Mouse (Mus musculus) liver, embryonic 11.5 days (tissue): ENCODE data around the gene Yif1a. TPM values are rescaled to one million over a fixed set of nuclear protein-coding genes. Genes with fewer than 3 reads are reported as not detected.

ENCODE experiments used
- ATAC-seq: fragments of 200-750 bp; cut with Nextera tagmentation; replicated peaks from 2 replicates; pipeline ENCODE4 v1.8.0; 2017; ENCODE audit warnings: moderate number of reproducible peaks, mild to moderate bottlenecking, moderate TSS enrichment, moderate library complexity; ENCODE audit not compliant: low FRiP score
- DNase-seq: peaks from one replicate; pipeline ENCODE4 v3.0.0-alpha.2; 2017; ENCODE audit warnings: low spot score
- H3K27ac ChIP-seq: fragments of 300-500 bp; sonication (generic); 2 replicates; pipeline ENCODE4 v1.5.1; 2014; ENCODE audit warnings: mild to moderate bottlenecking, low read depth, low read length, control low read depth
- H3K27me3 ChIP-seq: fragments of 300-500 bp; sonication (generic); replicated peaks from 2 replicates; pipeline ENCODE4 v1.6.1; 2014; ENCODE audit warnings: low read length, mixed read lengths; ENCODE audit not compliant: control insufficient read depth, insufficient read depth
- H3K36me3 ChIP-seq: fragments of 300-500 bp; sonication (generic); 2 replicates; pipeline ENCODE4 v1.6.1; 2014; ENCODE audit warnings: mild to moderate bottlenecking, low read length, moderate library complexity, mixed read lengths; ENCODE audit not compliant: control insufficient read depth, insufficient read depth
- H3K4me1 ChIP-seq: fragments of 300-500 bp; sonication (generic); replicated peaks from 2 replicates; pipeline ENCODE4 v1.6.1; 2014; ENCODE audit warnings: low read length, mixed read lengths; ENCODE audit not compliant: control insufficient read depth, insufficient read depth
- H3K4me2 ChIP-seq: fragments of 300-500 bp; sonication (generic); 2 replicates; pipeline ENCODE4 v1.6.1; 2014; ENCODE audit warnings: mild to moderate bottlenecking, control low read depth, moderate library complexity
- H3K4me3 ChIP-seq: fragments of 300-500 bp; sonication (generic); 2 replicates; pipeline ENCODE4 v1.5.1; 2014; ENCODE audit warnings: low read depth, low read length, control low read depth
- H3K9ac ChIP-seq: fragments of 300-500 bp; sonication (generic); 2 replicates; pipeline ENCODE4 v1.6.1; 2014; ENCODE audit warnings: low read depth, low read length, control low read depth
- H3K9me3 ChIP-seq: fragments of 300-500 bp; sonication (generic); 2 replicates; pipeline ENCODE4 v1.6.1; 2016; ENCODE audit warnings: low read length, inconsistent platforms, mixed read lengths; ENCODE audit not compliant: control insufficient read depth
- WGBS: fragments of 180-500 bp; shearing (Covaris S2); extraction: QIAGEN DNeasy Blood & Tissue Kit; methylation state at CpG from one replicate; pipeline ENCODE4 v1.1.7; 2014; 5-methylcytosine and 5-hydroxymethylcytosine counted together
- polyA plus RNA-seq: library from polyadenylated mRNA; unstranded; fragments of >200 nt; fragmentation: Nextera tagmentation; extraction: Ambion mirVana; gene quantifications from 2 replicates; pipeline ENCODE4 v1.2.1, GENCODE M21; 2014

Gene Yif1a
- polyA plus RNA-seq, 1 experiment from 2014 or later: 77.8 TPM

- ATAC-seq: peak; percentile 86
- no peaks in the 10 kb centered on the region for H3K36me3 ChIP-seq
- H3K9me3 ChIP-seq: no peaks in the 10 kb centered on the region
- no peaks in the 10 kb centered on the region for H3K27me3 ChIP-seq
- peak overlapping the region; percentile 60 for H3K27ac ChIP-seq
- WGBS: 1% methylated on average over 82 of the region's 83 CpGs
- H3K9ac ChIP-seq: peak overlapping the region; percentile 76
- H3K4me2 ChIP-seq: peak overlapping the region; percentile 96
- peaks cover 10% of the 10 kb centered on the region for H3K4me1 ChIP-seq
- peak; percentile 89 for DNase-seq
- peak overlapping the region; percentile 87 for H3K4me3 ChIP-seq
These were observed 29.4 kb downstream of the Yif1a start for GRCm38 (mm10) chr19:5117494-5118383.

GRCm38 (mm10) chr19:5118384-5118698, 30.0 kb downstream of the Yif1a start, which contains the start of gene Klc2:
Gene Klc2, minus strand, starts transcription at chr19:5118560.
- H3K27me3 ChIP-seq: no peaks in the 10 kb centered on the region
- peak within 1 kb of the TSS; percentile 87 for H3K4me3 ChIP-seq
- peak within 1 kb of the TSS; percentile 60 for H3K27ac ChIP-seq
- peak within 1 kb of the TSS; percentile 76 for H3K9ac ChIP-seq
- no peak for DNase-seq
- H3K36me3 ChIP-seq: no peaks in the 10 kb centered on the region
- ATAC-seq: no peak; the same call in 1 of the 2 replicates
- H3K4me2 ChIP-seq: peak within 1 kb of the TSS; percentile 96
- peaks cover 10% of the 10 kb centered on the region for H3K4me1 ChIP-seq
- no peaks in the 10 kb centered on the region for H3K9me3 ChIP-seq
- 2% methylated on average over 18 of the region's 18 CpGs for WGBS

GRCm38 (mm10) chr19:5122492-5122891, 34.2 kb downstream of the Yif1a start:
- DNase-seq: no peak
- no peak overlapping the region for H3K9ac ChIP-seq
- H3K4me1 ChIP-seq: peaks cover 6% of the 10 kb centered on the region
- no peaks in the 10 kb centered on the region for H3K36me3 ChIP-seq
- no peak for ATAC-seq
- no peak overlapping the region for H3K4me3 ChIP-seq
- no peak overlapping the region for H3K27ac ChIP-seq
- H3K4me2 ChIP-seq: no peak overlapping the region
- H3K9me3 ChIP-seq: no peaks in the 10 kb centered on the region
- 70% methylated on average over 10 of the region's 10 CpGs for WGBS
- no peaks in the 10 kb centered on the region; the same call in 1 of the 2 replicates for H3K27me3 ChIP-seq

- ATAC-seq (no peak), DNase-seq (no peak)
- WGBS: 76% methylated on average over 3 of the region's 3 CpGs
- Histone ChIP-seq H3K4me1 (peaks cover 6% of the 10 kb centered on the region), H3K4me2 (no peak overlapping the region), H3K27me3 (no peaks in the 10 kb centered on the region; the same call in 1 of the 2 replicates), H3K27ac (no peak overlapping the region), H3K9me3 (no peaks in the 10 kb centered on the region), H3K9ac (no peak overlapping the region), H3K36me3 (no peaks in the 10 kb centered on the region), H3K4me3 (no peak overlapping the region)
These were observed 34.9 kb downstream of the Yif1a start for GRCm38 (mm10) chr19:5123241-5123640.

- ATAC-seq (no peak), DNase-seq (no peak)
- no peaks in the 10 kb centered on the region for H3K4me1 ChIP-seq
- H3K9ac ChIP-seq: no peak overlapping the region
- WGBS: 56% methylated on average over 7 of the region's 7 CpGs
- H3K4me3 ChIP-seq: no peak overlapping the region
- H3K4me2 ChIP-seq: no peak overlapping the region
- H3K36me3 ChIP-seq: no peaks in the 10 kb centered on the region
- no peak overlapping the region for H3K27ac ChIP-seq
- no peaks in the 10 kb centered on the region for H3K9me3 ChIP-seq
- H3K27me3 ChIP-seq: no peaks in the 10 kb centered on the region; the same call in 1 of the 2 replicates
These were observed 35.8 kb downstream of the Yif1a start for GRCm38 (mm10) chr19:5124055-5124614.

GRCm38 (mm10) chr19:5129770-5130169, 41.4 kb downstream of the Yif1a start:
- no peaks in the 10 kb centered on the region for H3K9me3 ChIP-seq
- no peak for DNase-seq
- ATAC-seq: no peak
- no peak overlapping the region for H3K27ac ChIP-seq
- no peaks in the 10 kb centered on the region; the same call in 1 of the 2 replicates for H3K27me3 ChIP-seq
- H3K36me3 ChIP-seq: peaks cover 3% of the 10 kb centered on the region; the same call in 1 of the 2 replicates
- H3K4me1 ChIP-seq: no peaks in the 10 kb centered on the region; the same call in 1 of the 2 replicates
- H3K4me2 ChIP-seq: no peak overlapping the region
- H3K9ac ChIP-seq: no peak overlapping the region
- 43% methylated on average over 1 of the region's 1 CpGs for WGBS
- H3K4me3 ChIP-seq: no peak overlapping the region

- H3K9ac ChIP-seq: no peak overlapping the region
- no peaks in the 10 kb centered on the region; the same call in 1 of the 2 replicates for H3K27me3 ChIP-seq
- ATAC-seq (no peak), DNase-seq (no peak)
- 73% methylated on average over 4 of the region's 4 CpGs for whole genome bisulfite sequencing
- H3K27ac ChIP-seq: no peak overlapping the region
- H3K36me3 ChIP-seq: peaks cover 5% of the 10 kb centered on the region; the same call in 1 of the 2 replicates
- H3K4me2 ChIP-seq: no peak overlapping the region
- no peak overlapping the region for H3K4me3 ChIP-seq
- no peaks in the 10 kb centered on the region; the same call in 1 of the 2 replicates for H3K4me1 ChIP-seq
- no peaks in the 10 kb centered on the region for H3K9me3 ChIP-seq
These were observed 42.9 kb downstream of the Yif1a start for GRCm38 (mm10) chr19:5131237-5131636.

GRCm38 (mm10) chr19:5139640-5140039, 51.3 kb downstream of the Yif1a start:
- H3K9me3 ChIP-seq: no peaks in the 10 kb centered on the region
- peaks cover 3% of the 10 kb centered on the region; the same call in 1 of the 2 replicates for H3K36me3 ChIP-seq
- H3K4me3 ChIP-seq: no peak overlapping the region
- no peak for ATAC-seq
- no peaks in the 10 kb centered on the region for H3K27me3 ChIP-seq
- DNase-seq: no peak
- H3K27ac ChIP-seq: no peak overlapping the region
- H3K9ac ChIP-seq: no peak overlapping the region
- H3K4me1 ChIP-seq: no peaks in the 10 kb centered on the region
- 12% methylated on average over 2 of the region's 2 CpGs for WGBS
- no peak overlapping the region for H3K4me2 ChIP-seq
